Mouse (Mus musculus) fat pad, adult 2 months (tissue): ENCODE data around the gene Fbxl15.

Source experiments
- DNase-seq: peaks from one replicate; pipeline ENCODE4 v3.0.0-alpha.2; 2011; ENCODE audit warnings: low read depth, low spot score; ENCODE audit errors: extremely low read depth

Gene Fbxl15

DNA sequence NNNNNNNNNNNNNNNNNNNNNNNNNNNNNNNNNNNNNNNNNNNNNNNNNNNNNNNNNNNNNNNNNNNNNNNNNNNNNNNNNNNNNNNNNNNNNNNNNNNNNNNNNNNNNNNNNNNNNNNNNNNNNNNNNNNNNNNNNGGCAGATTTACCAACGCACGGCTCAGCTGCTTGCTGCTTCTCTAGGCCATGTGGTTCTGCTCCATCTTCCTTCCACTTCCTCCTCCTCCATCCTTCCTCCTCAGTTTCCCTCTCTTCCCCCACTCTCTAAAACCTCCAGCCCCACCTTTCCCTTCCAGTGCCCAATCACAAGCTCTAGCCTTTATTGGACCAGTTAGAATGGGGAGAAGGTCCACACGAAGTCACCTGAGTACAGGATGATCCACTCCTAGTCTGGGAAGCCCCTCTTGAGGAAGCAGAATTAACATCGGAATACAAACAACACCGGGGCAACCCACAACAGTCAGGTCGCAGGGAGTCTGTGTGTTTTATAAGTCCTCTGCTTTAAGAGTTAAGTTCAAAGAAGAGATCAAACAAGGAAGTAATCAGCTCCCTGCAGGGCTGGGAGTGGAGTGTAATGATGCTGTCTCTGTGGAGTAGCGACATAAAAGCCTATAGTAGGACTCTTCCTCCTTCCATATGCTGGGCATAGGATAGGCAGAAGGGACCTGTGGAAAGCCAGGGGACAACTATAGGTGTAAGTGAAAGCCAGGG lies 16.9 kb downstream of the Fbxl15 start:
- DNase-seq, result no peak

DNA sequence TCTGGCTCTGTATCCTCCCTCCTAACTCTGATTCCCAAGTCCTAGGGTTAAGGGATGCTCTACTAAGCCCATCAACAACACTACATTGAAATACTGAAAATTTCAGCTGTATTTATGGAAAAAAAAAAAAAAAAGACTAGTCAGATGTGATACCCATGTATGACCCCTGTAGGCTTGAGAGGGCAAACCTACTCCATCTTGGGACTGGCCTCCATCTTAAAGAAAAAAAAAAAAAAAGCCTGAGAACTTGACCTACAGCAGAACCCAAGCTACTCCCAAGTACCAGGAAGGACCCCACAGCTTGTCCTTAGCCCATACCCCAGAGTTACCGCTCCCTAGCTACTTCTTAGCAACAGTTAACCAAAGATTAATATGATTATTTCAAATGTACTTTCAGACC lies 19.2 kb downstream of the Fbxl15 start:
- DNase-seq, result no peak

DNA sequence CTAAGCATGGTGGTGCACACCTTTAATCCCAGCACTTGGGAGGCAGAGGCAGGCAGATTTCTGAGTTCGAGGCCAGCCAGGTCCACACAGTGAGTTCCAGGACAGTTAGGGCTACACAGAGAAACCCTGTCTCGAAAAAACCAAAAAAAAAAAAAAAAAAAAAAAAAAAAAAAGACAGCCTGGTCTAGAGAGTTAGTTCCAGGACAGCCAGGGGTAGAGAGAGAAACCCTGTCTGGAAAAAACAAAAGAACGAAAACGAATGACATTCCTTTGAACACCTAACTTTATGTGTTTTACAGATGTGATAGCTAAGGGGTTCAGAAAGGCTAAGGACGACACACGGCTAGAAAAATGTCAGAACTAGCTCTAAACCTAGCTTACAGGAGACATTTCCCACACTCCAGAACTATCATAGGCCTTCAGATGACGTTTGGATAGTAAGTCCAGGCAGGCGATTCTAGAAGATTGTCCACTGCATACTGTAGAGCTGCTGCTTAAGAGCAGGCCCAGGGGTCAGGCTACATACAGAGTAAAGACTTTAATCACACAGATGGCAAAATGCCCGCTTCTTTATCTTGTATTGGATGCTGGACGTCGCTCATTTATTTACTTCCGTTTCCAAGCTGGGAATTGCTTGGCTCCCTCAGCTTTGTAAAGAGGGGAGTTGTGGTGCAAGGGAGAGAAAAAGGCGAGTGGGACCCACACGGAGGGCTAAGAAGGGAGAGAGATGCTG lies 20.1 kb downstream of the Fbxl15 start:
- DNase-seq, result no peak

GRCm38 (mm10) chr19:46348761-46349458 lies 20.9 kb downstream of the Fbxl15 start:
- no peak for DNase-seq

GRCm38 (mm10) chr19:46349550-46349949 lies 21.6 kb downstream of the Fbxl15 start:
- no peak for DNase-seq

- no peak for DNase-seq
Measured at GRCm38 (mm10) chr19:46350168-46350932, 22.4 kb downstream of the Fbxl15 start, which contains the start of gene 2310034G01Rik. TSS of gene 2310034G01Rik (minus strand) at chr19:46350302.

DNA sequence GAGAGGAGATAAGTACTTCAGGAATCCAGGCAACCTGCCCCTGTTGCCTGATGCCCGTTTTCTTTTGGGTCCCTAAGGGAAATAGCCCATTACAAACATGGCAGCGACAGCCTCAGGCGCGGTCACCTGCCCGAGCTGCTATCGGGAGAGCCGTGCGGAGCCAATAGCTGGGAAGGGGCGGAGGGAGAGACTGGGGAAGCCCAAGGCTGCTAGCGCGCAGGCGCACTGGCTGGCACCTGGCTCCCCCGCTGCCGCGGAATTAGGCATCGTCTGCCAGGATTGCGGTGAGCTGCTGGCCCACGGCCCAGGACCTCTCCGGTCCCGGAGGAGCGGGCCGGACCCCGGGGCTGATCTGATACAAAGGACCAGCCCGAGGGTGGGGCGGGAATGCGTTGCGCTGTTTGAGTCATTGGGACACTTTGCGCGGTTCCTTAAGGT lies 28.7 kb downstream of the Fbxl15 start:
- no peak for DNase-seq

- DNase-seq, result no peak
Measured at GRCm38 (mm10) chr19:46357344-46358280, 29.6 kb downstream of the Fbxl15 start.

GRCm38 (mm10) chr19:46358381-46358780 lies 30.4 kb downstream of the Fbxl15 start:
- DNase-seq, result no peak

DNA sequence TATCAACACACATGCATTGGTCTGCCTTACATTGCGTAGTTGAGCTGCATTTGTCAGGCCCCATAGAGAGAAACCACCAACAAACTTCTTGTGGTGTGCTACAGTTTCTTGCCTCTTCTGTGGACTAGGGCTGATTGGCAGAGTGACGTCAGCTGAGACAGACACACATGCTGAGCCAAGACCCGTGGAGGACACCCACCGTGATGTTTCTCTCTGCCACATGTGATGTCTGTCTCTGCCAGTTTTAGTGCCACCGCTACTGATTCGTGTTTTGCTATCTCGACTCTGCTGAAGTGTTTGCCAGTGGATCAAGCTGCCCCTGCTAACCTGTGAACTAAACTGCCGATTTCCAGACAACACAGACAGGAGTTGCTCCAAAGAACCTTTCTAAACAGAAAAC lies 34.1 kb downstream of the Fbxl15 start:
- no peak for DNase-seq

- DNase-seq, result no peak
Measured at GRCm38 (mm10) chr19:46363294-46364009, 35.5 kb downstream of the Fbxl15 start.

- DNase-seq, result no peak
Measured at GRCm38 (mm10) chr19:46367798-46368590, 40.0 kb downstream of the Fbxl15 start.

DNA sequence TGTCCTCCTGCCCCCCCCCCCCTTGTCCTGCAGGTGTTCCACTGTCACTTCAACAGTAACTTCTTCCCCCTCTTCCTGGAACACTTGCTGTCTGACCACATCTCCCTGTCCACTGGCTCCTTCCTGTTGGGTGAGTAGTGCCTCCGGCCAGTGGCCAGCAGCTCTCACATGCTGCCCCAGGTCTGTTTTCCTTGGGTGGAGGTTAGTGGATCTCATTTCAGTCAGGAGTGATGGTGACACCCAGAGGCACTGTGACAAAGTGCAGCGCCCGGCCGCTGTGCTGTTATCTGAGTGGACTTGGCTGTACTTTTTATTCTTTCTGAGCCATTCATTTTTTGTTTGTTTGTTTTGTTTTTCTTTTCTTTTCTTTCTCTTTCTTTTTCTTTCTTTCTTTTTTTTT lies 41.2 kb downstream of the Fbxl15 start:
- no peak for DNase-seq

DNA sequence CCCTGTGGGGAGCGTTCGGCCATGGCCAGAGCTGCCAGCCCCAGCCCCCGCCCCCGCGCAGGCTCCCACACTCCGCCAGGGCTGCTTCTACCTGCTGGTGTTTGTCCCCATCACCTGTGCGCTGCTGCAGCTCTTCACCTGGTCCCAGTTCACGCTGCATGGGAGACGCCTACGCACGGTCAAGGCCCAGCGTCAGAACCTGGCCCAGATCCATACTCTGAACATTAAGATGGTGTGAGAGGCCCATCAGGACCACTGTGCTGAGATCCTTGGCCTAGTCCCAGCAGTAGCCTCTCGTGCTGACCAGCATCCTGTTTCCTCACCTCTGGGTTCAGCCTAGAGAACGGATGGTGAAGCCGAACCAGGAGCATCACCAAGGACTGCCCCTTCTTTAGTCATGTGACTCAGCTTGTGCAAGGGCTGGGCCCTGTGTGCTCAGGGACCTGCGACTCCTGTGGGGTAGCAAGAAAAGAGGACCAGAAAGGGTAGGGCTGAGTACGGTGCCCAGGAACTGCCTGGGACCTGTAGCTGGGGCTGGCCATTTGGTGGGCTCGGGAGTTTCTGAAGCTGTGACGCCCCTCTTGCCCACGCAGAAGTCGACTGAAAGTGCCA lies 46.6 kb downstream of the Fbxl15 start:
- DNase-seq, result no peak

DNA sequence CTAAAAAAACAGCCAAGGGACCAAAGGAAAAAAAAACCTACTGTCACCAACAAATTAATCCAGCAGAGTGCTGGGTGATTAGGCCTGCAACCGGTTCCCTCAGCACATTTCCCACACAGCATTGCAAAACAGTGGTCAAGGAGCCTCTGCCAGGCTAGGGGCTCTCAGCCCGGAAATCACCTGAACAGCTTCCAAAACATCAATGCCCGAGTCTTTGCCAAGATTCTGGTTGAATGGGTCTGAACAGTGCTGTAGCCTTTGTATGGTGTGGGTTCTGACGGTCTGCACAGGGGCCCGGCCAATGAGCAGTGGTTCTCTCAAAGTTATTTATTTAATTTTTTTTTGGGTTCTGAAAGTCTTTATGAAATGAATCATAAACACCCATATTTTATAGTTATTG lies 47.5 kb downstream of the Fbxl15 start:
- no peak for DNase-seq

- no peak for DNase-seq
Measured at GRCm38 (mm10) chr19:46375891-46376290, 47.9 kb downstream of the Fbxl15 start.
